Mouse (Mus musculus): ENCODE measurements around the gene Nt5dc1. TPM values are rescaled to one million over a fixed set of nuclear protein-coding genes. Genes with fewer than 3 reads are reported as not detected.
"Not testable (repeated sequence)": the region's sequence is repeated elsewhere in the genome, so short reads cannot be mapped to it uniquely, and the experiment has no call there.

Gene Nt5dc1
- total RNA-seq, 2 experiments from 2014 or later = 4.6 to 5.2 TPM

GRCm38 (mm10) chr10:34316571-34317216 lies 101.7 kb downstream of the Nt5dc1 start:
- no peak for DNase-seq (ENCODE audit: low spot score)

GRCm38 (mm10) chr10:34312536-34312935 lies 105.8 kb downstream of the Nt5dc1 start:
- no peak for DNase-seq (ENCODE audit: low spot score)

GRCm38 (mm10) chr10:34309915-34310685 lies 108.3 kb downstream of the Nt5dc1 start:
- DNase-seq (ENCODE audit: low spot score) = no peak

DNA sequence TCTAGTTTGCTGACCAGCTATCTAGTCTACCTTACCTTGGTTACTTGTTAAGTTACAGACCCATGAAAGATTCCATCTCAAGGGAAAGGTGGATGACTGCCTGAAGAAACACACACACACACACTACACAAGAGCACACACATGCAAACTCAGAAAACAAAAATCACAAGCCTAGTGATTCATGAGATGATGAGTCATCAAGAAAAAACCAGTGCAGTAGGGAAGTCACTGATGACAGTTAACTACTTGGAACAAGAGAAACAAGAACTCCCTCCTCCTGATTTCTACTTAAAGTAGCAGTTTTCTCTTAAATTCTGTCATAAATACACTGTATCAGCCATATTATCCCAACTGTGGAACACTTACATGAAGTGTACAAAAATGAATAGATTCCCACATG lies 111.3 kb downstream of the Nt5dc1 start:
- DNase-seq (ENCODE audit: low spot score) = no peak

DNA sequence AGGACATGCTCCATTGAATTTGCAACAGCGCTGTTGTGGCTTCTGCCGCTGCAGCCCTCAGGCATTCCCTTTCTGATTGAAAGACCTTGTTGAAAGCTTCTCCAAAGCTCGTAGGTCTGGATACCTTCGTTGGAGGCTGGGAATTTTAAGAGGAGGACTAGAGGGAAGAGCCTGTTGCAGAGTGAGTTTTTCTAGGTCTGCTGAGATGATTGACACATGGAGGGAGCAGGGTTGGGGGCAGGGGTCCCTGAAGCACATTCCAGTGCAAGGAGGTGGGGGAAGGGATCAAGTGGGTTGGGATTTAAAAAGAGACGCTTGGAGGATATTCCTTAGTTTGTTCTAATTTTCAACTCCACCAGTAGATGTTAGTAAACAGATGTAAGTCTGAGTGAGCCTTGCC lies 118.0 kb downstream of the Nt5dc1 start:
- no peak for DNase-seq (ENCODE audit: low spot score)

DNA sequence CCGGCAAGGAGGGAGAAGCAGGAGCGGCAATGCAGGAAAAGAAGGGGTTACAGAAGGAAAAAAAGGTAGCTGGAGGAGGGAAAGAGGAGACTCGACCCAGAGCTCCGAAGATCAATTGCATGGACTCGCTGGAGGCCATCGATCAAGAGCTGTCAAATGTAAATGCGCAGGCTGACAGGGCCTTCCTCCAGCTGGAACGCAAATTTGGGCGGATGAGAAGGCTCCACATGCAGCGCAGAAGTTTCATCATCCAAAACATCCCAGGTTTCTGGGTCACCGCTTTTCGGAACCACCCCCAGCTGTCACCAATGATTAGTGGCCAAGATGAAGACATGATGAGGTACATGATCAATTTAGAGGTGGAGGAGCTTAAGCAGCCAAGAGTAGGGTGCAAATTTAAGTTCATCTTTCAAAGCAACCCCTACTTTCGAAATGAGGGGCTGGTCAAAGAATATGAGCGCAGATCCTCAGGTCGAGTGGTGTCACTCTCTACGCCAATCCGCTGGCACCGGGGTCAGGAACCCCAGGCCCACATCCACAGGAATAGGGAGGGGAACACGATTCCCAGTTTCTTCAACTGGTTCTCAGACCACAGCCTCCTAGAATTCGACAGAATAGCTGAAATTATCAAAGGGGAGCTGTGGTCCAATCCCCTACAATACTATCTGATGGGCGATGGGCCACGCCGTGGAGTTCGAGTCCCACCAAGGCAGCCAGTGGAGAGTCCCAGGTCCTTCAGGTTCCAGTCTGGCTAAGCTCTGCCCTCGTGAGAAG lies 120.2 kb downstream of the Nt5dc1 start:
- DNase-seq (ENCODE audit: low spot score) = peak; percentile 28

- peak; percentile 93 for DNase-seq (ENCODE audit: low spot score)
These were observed 120.9 kb downstream of the Nt5dc1 start, which contains the start of gene Tspyl4 for GRCm38 (mm10) chr10:34297299-34297979. TSS of gene Tspyl4 (plus strand) at chr10:34297442.

- DNase-seq (ENCODE audit: low spot score) = no peak
These were observed 121.4 kb downstream of the Nt5dc1 start for GRCm38 (mm10) chr10:34296911-34297298.

DNA sequence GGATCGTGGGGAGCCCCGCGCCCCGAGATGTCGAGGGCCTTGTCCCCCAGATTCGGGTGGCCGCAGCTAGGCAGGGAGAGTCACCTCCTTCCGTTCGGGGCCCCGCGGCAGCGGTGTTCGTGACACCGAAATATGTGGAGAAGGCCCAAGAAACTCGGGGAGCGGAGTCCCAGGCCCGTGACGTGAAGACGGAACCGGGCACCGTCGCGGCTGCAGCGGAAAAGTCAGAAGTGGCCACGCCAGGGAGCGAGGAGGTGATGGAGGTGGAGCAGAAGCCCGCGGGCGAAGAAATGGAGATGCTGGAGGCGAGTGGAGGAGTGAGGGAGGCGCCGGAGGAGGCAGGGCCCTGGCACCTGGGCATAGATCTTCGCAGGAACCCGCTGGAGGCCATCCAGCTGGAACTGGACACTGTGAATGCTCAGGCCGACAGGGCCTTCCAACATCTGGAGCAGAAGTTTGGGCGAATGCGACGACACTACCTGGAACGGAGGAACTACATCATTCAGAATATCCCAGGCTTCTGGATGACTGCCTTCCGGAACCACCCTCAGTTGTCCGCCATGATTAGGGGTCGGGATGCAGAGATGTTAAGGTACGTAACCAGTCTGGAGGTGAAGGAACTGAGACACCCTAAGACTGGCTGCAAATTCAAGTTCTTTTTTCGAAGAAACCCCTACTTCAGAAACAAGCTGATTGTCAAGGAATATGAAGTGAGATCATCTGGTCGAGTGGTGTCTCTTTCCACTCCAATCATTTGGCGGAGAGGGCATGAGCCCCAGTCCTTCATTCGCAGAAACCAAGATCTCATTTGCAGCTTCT lies 135.7 kb downstream of the Nt5dc1 start:
- DNase-seq (ENCODE audit: low spot score) = peak; percentile 47

DNA sequence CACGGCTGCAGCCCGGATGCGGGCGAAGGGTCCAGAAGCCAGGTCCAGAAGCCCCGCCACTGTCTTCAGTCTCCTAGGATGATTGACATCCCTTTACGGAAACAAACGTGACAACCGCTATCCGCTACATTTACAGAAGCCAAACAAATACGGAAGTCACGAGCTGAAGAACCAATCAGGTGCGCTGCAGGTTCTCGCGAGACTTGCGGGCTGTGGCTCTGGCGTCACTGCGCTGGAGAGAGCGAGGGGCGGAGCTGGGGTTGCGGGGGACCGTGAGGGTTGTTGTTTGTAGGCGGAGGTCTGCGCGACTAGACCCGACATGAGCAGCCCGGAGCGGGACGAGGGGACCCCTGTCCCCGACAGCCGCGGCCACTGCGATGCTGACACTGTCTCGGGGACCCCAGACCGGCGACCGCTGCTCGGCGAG lies 136.4 kb downstream of the Nt5dc1 start, which contains the start of gene Tspyl1:
Tspyl1 (plus strand) TSS at position 229 of the 427 bp plus-strand sequence.
- DNase-seq (ENCODE audit: low spot score) = peak; percentile 99

DNA sequence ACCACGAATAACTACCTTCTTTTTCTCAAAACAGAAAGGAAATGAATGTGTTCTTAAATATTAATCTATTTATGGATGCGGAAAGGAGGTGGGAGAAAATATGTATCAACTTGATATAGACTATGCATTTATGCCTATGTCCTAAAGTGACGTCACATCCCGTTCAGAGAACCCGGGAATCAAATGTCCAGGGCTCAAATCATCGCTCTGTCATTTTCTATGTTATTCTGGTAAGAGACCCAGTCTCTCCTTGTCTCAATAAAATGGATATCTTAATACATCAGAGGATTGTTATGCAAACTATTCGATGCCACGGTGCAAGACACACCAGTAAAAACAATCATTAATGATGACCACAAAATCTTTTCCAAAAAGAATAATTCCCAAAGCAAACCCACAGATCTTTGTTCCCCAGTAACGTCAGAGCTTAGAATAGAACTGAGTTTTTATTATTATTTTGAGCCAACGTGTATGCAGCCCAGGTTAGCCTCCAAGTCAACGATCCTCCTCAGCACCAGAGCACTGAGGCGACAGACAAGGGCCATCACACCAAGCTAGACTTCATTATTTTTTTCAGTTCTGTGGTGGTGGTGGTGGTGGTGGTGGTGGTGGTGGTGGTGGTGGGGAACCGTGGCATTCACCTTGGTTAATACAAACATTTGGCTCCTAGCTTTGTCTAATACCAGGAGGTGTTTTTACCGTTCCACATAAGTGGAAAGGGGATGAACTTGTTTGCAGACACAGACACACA lies 137.0 kb downstream of the Nt5dc1 start:
- no peak for DNase-seq (ENCODE audit: low spot score)

DNA sequence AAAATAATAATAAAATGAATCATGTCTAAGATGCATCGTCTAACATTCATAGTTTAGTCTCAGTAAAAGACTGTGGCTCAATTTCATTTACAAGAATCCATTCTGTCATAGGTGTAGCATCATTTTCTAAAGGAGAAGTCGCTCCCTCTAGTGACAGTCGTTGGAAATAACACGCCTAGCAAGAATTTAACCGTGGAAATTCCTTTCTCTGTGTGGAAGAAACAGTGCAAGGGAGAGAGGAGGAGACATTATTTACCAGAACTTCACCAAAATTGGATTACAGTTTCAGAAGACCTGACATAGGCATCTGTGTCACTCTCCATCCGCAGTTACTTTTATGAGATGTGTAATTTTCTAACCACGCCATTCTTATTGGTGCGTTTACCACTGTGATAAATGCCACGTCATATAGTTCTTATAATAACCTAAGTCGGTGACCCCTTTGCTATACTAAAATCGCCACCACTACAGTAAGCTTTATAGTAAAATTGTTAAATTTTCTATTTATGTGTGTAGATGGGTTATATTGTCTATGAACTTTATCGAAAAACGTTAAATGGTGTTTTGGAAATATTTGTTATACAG lies 137.7 kb downstream of the Nt5dc1 start:
- DNase-seq (ENCODE audit: low spot score) = peak; percentile 58

- DNase-seq (ENCODE audit: low spot score) = no peak
These were observed 146.7 kb downstream of the Nt5dc1 start for GRCm38 (mm10) chr10:34271681-34272080.

DNA sequence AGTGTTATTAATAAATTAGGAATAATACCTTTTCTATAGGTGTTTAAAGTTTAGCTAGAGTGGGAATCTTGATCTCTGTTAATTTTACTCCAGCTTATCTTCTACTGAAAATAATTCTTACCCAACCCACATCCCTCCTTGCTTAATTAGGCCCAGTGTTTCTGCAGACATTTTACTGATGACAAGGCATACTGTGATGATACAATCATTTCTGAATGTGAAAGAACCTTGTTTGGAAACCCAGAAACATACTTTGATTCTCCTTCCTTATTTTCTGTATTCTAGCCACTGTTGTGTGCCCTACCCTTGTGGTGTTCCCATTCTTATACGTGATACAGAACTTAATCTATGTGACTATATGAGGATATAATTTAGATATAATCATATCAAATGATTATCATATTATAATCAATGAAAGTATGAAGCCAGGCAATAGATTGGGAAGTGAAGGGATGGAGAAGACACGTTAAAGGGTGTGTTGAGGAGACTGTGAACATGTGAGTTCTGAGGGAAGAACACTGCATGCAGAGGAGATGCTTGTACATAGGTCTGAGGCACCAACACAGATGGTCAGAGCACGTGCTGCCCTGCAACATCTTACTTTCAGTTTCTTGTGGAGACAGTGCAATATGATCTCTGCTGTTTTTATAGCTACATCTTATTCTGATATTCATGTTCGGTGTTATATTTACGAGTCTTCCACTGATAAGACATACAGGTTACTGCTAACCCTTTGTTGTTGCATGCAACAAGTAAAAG lies 150.9 kb downstream of the Nt5dc1 start:
- DNase-seq (ENCODE audit: low spot score) = no peak

GRCm38 (mm10) chr10:34265106-34265505 lies 153.2 kb downstream of the Nt5dc1 start:
- no peak for DNase-seq (ENCODE audit: low spot score)

GRCm38 (mm10) chr10:34252833-34253232 lies 165.5 kb downstream of the Nt5dc1 start:
- not testable (repeated sequence) for DNase-seq (ENCODE audit: low spot score)

DNA sequence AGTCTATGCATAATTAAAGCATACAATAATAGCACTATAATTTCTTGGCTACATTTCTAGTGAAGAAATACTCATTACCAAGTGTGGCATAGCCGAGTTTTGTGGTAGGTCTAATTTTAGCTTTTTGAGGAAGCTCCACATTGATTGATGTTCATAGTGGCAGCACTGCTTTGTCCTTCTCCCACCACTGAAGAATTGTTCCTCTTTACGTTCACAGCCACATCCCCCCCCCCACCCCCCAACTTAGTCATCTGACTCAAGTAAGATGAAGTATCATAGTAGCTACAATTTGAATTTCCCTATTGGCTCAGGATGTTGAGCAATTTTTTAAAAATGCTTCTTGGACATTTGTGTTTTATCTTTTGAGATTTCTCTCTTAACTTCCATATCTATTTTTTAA lies 168.8 kb downstream of the Nt5dc1 start:
- DNase-seq (ENCODE audit: low spot score) = no peak

GRCm38 (mm10) chr10:34247757-34248156 lies 170.6 kb downstream of the Nt5dc1 start:
- DNase-seq (ENCODE audit: low spot score) = no peak

GRCm38 (mm10) chr10:34246106-34246505 lies 172.2 kb downstream of the Nt5dc1 start:
- peak; percentile 9 for DNase-seq (ENCODE audit: low spot score)

Measured in gastrocnemius, adult 18-20 months (tissue).